Mouse (Mus musculus) liver, embryonic 16.5 days (tissue): ENCODE results near the gene Ap1g2. TPM values are rescaled to one million over a fixed set of nuclear protein-coding genes. Genes with fewer than 3 reads are reported as not detected.

Experiments used
- ATAC-seq: fragments of 200-750 bp; cut with Nextera tagmentation; 2 replicates; pipeline ENCODE4 v1.8.0; 2017; ENCODE audit warnings: low read depth, mild to moderate bottlenecking, moderate number of reproducible peaks, moderate library complexity
- H3K27ac ChIP-seq: fragments of 300-500 bp; sonication (generic); 2 replicates; pipeline ENCODE4 v1.5.1; 2014; ENCODE audit warnings: mild to moderate bottlenecking, low read length
- H3K27me3 ChIP-seq: fragments of 300-500 bp; sonication (generic); 2 replicates; pipeline ENCODE4 v1.6.1; 2014; ENCODE audit warnings: low read depth, low read length, mixed read lengths; ENCODE audit not compliant: control insufficient read depth, insufficient read depth
- H3K36me3 ChIP-seq: fragments of 300-500 bp; sonication (generic); 2 replicates; pipeline ENCODE4 v1.6.1; 2014; ENCODE audit warnings: mild to moderate bottlenecking; ENCODE audit not compliant: control insufficient read depth, insufficient read depth
- H3K4me1 ChIP-seq: fragments of 300-500 bp; sonication (generic); 2 replicates; pipeline ENCODE4 v1.6.1; 2014; ENCODE audit warnings: low read depth, low read length, mixed read lengths; ENCODE audit not compliant: control insufficient read depth
- H3K4me2 ChIP-seq: fragments of 300-500 bp; sonication (generic); 2 replicates; pipeline ENCODE4 v1.6.1; 2014; ENCODE audit warnings: low read depth, low read length, mixed read lengths
- H3K4me3 ChIP-seq: fragments of 300-500 bp; sonication (generic); 2 replicates; pipeline ENCODE4 v1.5.1; 2014; ENCODE audit warnings: low read depth, mild to moderate bottlenecking, low read length
- H3K9ac ChIP-seq: fragments of 300-500 bp; sonication (generic); 2 replicates; pipeline ENCODE4 v1.6.1; 2014; ENCODE audit warnings: low read depth, low read length
- H3K9me3 ChIP-seq: fragments of 300-500 bp; sonication (generic); replicated peaks from 2 replicates; pipeline ENCODE4 v1.6.1; 2016; ENCODE audit warnings: low read length; ENCODE audit not compliant: control insufficient read depth
- WGBS: fragments of 180-500 bp; shearing (Covaris S2); extraction: QIAGEN DNeasy Blood & Tissue Kit; methylation state at CpG from one replicate; pipeline ENCODE4 v1.1.7; 2014; ENCODE audit not compliant: insufficient replicate concordance; 5-methylcytosine and 5-hydroxymethylcytosine counted together
- polyA plus RNA-seq: library from polyadenylated mRNA; unstranded; fragments of >200 nt; fragmentation: Nextera tagmentation; extraction: Ambion mirVana; gene quantifications from 2 replicates; pipeline ENCODE4 v1.2.1, GENCODE M21; 2015

Ap1g2 gene
- polyA plus RNA-seq, 1 experiment from 2014 or later: 19.8 TPM

- no peak for ATAC-seq
- 59% methylated on average over 6 of the region's 6 CpGs for whole genome bisulfite sequencing
- H3K4me2 ChIP-seq: no peak overlapping the region
- no peak overlapping the region for H3K9ac ChIP-seq
- H3K4me3 ChIP-seq: no peak overlapping the region
- H3K9me3 ChIP-seq: no peaks in the 10 kb centered on the region
- no peak overlapping the region for H3K27ac ChIP-seq
- peaks cover 15% of the 10 kb centered on the region for H3K4me1 ChIP-seq
- peaks cover 7% of the 10 kb centered on the region for H3K27me3 ChIP-seq
- no peaks in the 10 kb centered on the region for H3K36me3 ChIP-seq
Observed at GRCm38 (mm10) chr14:55083481-55083880, 22.9 kb downstream of the Ap1g2 start.

GRCm38 (mm10) chr14:55081105-55081504 is 25.3 kb downstream of the Ap1g2 start:
- H3K4me2 ChIP-seq: no peak overlapping the region
- H3K9me3 ChIP-seq: no peaks in the 10 kb centered on the region
- peaks cover 15% of the 10 kb centered on the region for H3K4me1 ChIP-seq
- no peak for ATAC-seq
- no peak overlapping the region for H3K9ac ChIP-seq
- no peaks in the 10 kb centered on the region for H3K36me3 ChIP-seq
- 47% methylated on average over 5 of the region's 5 CpGs for WGBS
- no peak overlapping the region for H3K4me3 ChIP-seq
- peaks cover 23% of the 10 kb centered on the region for H3K27me3 ChIP-seq
- no peak overlapping the region for H3K27ac ChIP-seq

- Histone ChIP-seq H3K4me1 (peaks cover 7% of the 10 kb centered on the region), H3K4me2 (0 out of 2 replicates have a peak overlapping the region, but pooled peaks have one; percentile 11), H3K9me3 (no peaks in the 10 kb centered on the region), H3K36me3 (no peaks in the 10 kb centered on the region), H3K9ac (no peak overlapping the region), H3K27me3 (peaks cover 23% of the 10 kb centered on the region), H3K4me3 (no peak overlapping the region), H3K27ac (no peak overlapping the region)
- peak; percentile 66 for ATAC-seq
- WGBS: 25% methylated on average over 8 of the region's 8 CpGs
Observed at GRCm38 (mm10) chr14:55079214-55079970, 27.0 kb downstream of the Ap1g2 start.

GRCm38 (mm10) chr14:55078366-55078989 is 27.9 kb downstream of the Ap1g2 start:
- ATAC-seq: no peak; the same call in 1 of the 2 replicates
- H3K27ac ChIP-seq: no peak overlapping the region
- 0 out of 2 replicates have a peak overlapping the region, but pooled peaks have one; percentile 11 for H3K4me2 ChIP-seq
- no peak overlapping the region for H3K4me3 ChIP-seq
- H3K27me3 ChIP-seq: peaks cover 23% of the 10 kb centered on the region
- 5% methylated on average over 23 of the region's 23 CpGs for WGBS
- H3K36me3 ChIP-seq: no peaks in the 10 kb centered on the region
- H3K9ac ChIP-seq: no peak overlapping the region
- peaks cover 7% of the 10 kb centered on the region for H3K4me1 ChIP-seq
- H3K9me3 ChIP-seq: no peaks in the 10 kb centered on the region

- Histone ChIP-seq H3K9ac (no peak overlapping the region), H3K4me2 (no peak overlapping the region), H3K27ac (no peak overlapping the region), H3K4me1 (peaks cover 7% of the 10 kb centered on the region), H3K4me3 (no peak overlapping the region), H3K9me3 (no peaks in the 10 kb centered on the region), H3K27me3 (peaks cover 23% of the 10 kb centered on the region), H3K36me3 (no peaks in the 10 kb centered on the region)
- 37% methylated on average over 15 of the region's 15 CpGs for WGBS
- no peak for ATAC-seq
Observed at GRCm38 (mm10) chr14:55077481-55078365, 28.7 kb downstream of the Ap1g2 start.

- 60% methylated on average over 3 of the region's 3 CpGs for WGBS
- Histone ChIP-seq H3K4me3 (no peak overlapping the region), H3K4me1 (peaks cover 7% of the 10 kb centered on the region)
Observed at GRCm38 (mm10) chr14:55076956-55077355, 29.4 kb downstream of the Ap1g2 start.

GRCm38 (mm10) chr14:55076224-55076623 is 30.2 kb downstream of the Ap1g2 start:
- ATAC-seq: no peak
- Histone ChIP-seq H3K27ac (no peak overlapping the region), H3K27me3 (peaks cover 23% of the 10 kb centered on the region), H3K4me2 (no peak overlapping the region), H3K9me3 (no peaks in the 10 kb centered on the region), H3K4me3 (no peak overlapping the region), H3K4me1 (peaks cover 7% of the 10 kb centered on the region), H3K36me3 (no peaks in the 10 kb centered on the region), H3K9ac (no peak overlapping the region)
- WGBS: 59% methylated on average over 6 of the region's 6 CpGs

More at GRCm38 (mm10) chr14:55076956-55077355, 29.4 kb downstream of the Ap1g2 start:
- H3K4me2 ChIP-seq: no peak overlapping the region
- no peaks in the 10 kb centered on the region for H3K9me3 ChIP-seq
- no peaks in the 10 kb centered on the region for H3K36me3 ChIP-seq
- no peak overlapping the region for H3K27ac ChIP-seq
- peaks cover 23% of the 10 kb centered on the region for H3K27me3 ChIP-seq
- no peak for ATAC-seq
- no peak overlapping the region for H3K9ac ChIP-seq

- ATAC-seq: no peak
- Histone ChIP-seq H3K9me3 (no peaks in the 10 kb centered on the region), H3K4me1 (peaks cover 7% of the 10 kb centered on the region), H3K27ac (no peak overlapping the region), H3K4me3 (no peak overlapping the region), H3K4me2 (no peak overlapping the region), H3K36me3 (no peaks in the 10 kb centered on the region), H3K27me3 (peaks cover 23% of the 10 kb centered on the region), H3K9ac (no peak overlapping the region)
- 93% methylated on average over 12 of the region's 12 CpGs for WGBS
Observed at GRCm38 (mm10) chr14:55074416-55074815, 32.0 kb downstream of the Ap1g2 start.
